Mouse (Mus musculus): Measurements from ENCODE around the gene Rpl3l.

Rpl3l gene

DNA sequence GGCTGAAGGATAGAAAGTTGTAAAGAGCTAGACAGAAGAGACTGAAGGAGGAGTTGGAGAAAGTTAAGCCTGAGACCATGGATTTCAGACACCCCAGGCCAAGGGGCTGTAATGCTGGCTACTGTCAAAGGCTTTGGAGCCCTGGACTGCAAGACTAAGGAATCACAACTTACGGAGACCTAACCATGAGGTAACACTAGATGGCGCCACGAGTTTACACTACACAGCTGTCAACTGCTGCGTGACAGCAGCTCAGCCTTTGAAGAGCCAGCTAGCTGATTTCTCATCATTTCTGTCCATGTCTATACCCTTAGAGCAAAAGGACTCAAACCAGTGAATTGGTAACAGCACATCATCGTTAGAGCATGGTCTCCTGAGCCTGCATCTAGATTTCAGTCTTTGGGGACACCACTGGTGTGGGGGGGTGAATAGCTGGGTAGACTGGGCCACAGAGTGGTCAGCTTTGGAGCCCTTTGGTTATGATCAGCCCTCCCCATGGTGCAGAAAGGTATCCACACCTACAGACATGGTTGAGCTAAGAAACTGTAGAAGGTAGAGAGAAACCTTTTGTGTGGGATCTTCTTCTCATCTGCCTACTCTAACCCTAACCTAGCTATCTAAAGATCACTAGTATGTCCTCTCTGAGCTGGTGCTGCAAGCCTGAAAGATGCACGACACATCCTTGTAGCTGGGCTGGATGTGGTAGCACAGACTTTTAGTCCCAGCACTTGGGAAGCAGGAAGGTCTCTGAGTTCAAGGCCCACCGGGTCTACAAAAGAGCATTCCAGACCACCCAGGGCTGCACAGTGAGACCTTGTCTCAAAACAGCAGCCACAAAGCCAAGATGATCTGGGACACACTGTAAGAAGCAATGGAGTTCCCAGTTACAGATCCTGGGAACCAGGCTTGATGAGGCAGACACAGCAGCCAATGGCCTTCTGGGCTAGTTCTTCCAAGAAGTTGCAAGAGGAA lies 18.2 kb downstream of the Rpl3l start:
- DNase-seq, result peak; percentile 83

- DNase-seq, result no peak
Measured at GRCm38 (mm10) chr17:24746986-24747385, 19.4 kb downstream of the Rpl3l start.

DNA sequence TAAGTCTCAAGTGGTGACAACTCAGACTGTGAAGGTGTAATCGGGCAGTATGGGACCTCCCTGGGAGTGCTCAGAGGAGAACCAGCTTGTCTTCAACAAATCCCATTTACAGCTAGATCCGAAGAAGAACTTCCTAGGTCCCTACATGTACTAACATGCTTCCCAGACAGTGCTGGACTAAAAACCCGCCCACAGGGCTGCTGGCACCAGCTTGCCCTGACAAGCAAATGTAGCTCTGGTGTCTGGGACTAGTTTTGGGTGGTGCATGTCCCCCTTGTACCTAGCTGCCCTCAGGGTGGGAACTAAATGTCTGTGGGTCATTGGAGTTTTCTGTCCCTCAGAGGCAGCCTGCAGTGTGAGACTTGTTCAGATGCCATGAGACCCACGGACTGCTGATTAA lies 23.9 kb downstream of the Rpl3l start:
- no peak for DNase-seq

DNA sequence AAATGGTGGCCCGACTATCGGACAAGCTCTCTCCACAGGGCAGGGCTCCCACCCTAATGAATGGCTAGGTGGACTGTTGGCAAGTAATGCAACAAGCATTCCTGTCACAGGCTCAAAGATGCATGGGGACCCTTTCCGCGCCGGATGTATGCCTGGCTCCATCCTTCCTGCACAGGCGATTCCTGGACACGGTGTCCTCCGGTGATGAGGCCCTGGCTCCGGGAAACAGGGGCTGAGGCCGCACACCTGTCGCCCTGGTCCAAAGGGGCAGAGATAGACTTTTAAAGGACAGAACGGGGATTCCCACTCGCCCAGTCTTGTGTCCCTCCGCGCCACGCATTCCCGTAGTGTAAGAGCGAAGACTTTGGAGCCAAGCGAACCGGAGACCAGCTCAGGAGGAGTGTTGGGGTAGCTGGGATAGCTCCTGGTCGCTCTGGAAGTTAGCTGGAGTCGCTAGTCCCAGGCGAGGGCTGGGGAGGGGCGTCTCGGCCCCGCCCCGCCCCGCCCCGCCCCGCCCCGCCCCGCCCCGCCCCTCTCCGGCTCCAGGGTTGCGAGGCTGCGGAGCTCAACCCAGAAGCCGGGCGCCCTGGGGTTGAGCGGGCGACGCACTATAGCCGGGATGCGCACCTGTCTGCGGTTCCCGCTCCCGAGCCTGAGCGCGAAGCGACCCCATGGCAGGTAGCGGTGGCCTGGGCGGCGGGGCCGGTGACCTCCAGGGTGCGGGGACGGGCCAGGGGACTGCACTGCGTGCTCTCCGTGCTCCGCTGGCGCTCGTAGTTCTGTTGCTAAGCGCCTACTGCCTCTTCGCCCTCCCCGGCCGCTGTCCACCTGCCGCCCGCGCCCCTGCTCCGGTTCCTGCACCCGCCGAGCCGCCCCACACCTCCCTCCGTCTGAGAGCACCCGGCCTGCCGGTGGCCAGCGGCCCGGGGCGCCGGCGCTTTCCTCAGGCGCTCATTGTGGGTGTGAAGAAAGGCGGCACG lies 25.1 kb downstream of the Rpl3l start, which contains the start of gene Hs3st6:
Gene Hs3st6 (plus strand): TSS at position 574 of the 980 bp plus-strand sequence.
- DNase-seq, result peak; percentile 29

GRCm38 (mm10) chr17:24757394-24757793 lies 29.8 kb downstream of the Rpl3l start:
- DNase-seq, result no peak

DNA sequence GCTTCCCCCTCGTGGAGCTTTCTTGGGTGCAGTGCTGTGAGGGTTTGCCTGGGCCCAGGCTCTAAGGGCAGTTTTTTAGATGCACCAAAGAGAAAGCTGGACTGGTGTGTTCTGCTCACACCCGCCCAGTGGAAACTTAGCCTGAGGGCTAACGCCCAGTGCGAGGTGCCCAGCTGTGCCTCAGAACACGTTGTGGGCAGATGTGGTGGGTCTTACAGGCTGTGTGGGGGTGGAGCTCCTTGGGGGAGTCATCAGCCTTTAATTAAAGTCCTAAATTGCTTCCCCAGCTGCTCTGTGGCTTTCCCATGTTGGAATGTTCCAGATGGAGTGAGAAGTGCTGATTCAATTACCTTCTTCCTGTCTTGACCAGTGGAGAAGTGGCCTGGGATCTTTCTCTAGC lies 33.5 kb downstream of the Rpl3l start:
- DNase-seq, result no peak

DNA sequence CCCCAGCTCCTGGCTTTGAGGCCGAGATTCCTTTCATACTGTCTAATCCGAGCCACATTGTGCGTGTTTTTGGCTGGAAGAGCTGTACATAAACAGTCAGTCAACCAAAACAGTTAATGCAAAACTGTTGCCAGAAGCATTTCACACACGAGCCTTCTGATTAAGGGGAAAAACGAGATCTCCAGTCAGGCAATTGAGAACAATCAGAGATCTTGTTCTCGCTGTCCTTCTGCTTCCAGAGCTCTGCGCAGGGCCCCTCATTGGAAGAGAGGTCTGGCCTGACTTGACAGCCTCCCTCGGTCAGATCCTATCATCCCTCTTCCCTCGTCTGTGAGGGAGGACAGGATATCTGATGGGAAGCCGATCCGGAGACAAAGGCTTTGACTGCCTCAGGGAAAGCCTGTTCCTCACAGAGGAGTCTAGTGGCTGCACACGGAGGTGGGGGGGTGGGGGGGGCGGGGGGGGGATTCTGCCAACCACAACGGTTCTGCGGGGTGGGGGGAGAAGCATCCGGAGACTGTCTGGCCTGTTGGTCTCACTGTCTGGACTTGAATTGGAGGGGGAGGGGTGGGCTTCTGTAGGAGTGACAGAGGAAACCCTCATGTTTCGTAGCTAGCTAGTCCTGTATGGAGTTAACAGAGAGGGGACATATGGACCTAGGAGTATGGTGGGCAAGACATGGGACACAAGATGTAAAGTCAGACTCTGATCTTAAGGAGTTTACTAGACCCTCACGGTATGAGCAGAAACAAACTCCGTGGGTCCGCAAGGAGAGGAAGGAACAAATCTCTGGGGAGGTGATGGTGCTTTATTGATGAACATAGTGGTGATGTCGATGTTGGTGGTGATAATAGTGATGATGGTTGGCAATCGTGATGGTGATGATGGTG lies 37.6 kb downstream of the Rpl3l start:
- no peak for DNase-seq

GRCm38 (mm10) chr17:24766266-24766875 lies 38.8 kb downstream of the Rpl3l start:
- DNase-seq, result no peak

DNA sequence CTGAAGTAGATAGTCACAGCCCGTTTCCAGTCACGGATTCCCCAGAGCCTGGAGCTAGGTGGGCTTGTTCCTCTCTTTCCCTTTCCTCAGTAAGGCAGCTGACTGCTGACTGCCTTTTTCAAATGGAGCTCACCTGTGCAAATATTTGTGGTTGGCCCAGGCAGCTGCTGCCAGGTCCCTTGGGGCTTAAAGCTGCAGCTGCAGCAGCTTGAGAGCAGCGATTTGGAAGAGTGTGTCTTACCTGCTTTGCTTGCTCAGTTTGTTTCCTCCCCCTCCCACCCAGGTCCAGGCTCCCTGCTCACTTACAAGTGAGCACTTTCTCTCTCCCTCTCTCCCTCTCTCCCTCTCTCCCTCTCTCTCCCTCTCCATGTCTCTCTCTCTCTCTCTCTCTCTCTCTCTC lies 41.5 kb downstream of the Rpl3l start:
- no peak for DNase-seq

- DNase-seq, result no peak
Measured at GRCm38 (mm10) chr17:24773241-24773640, 45.6 kb downstream of the Rpl3l start.

- DNase-seq, result no peak
Measured at GRCm38 (mm10) chr17:24775173-24775572, 47.6 kb downstream of the Rpl3l start.

DNA sequence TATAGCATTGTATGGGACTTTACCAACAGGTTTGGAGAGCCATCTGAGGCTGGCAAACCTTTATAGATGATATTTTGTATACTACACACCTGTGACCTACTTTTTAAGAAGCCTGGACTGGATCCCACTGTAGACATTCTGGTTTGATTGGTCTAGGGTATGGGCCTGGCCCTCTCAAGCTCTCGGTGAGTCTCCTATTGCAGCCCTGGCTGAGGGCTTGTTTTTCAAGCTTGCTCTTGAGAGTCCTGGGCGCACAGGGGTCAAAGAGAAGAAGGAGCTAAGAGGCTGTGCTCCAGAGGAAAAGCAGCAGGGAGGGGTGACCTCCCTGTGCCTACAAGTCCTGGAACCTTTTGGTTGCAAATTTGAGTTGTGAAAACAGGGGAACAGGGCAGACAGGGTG lies 49.5 kb downstream of the Rpl3l start:
- DNase-seq, result no peak

- no peak for DNase-seq
Measured at GRCm38 (mm10) chr17:24780821-24781220, 53.2 kb downstream of the Rpl3l start.

All from thymus, postnatal 14 days (tissue).